Mouse (Mus musculus) liver (tissue): ENCODE results near the gene Atrnl1.

Experiments used
- DNase-seq: peaks from one replicate; pipeline ENCODE4 v3.0.0-alpha.2; 2020; ENCODE audit warnings: mixed read lengths

Gene Atrnl1

GRCm38 (mm10) chr19:57610476-57611261 lies at the start of gene Atrnl1:
TSS of gene Atrnl1 (plus strand) at chr19:57611034.
- DNase-seq: peak; percentile 89

GRCm38 (mm10) chr19:57561486-57561885 lies 49.3 kb upstream of the Atrnl1 start:
- no peak for DNase-seq

GRCm38 (mm10) chr19:57569040-57569439 lies 41.8 kb upstream of the Atrnl1 start:
- no peak for DNase-seq

- DNase-seq: no peak
Observed at GRCm38 (mm10) chr19:57572360-57573237, 38.2 kb upstream of the Atrnl1 start.

DNA sequence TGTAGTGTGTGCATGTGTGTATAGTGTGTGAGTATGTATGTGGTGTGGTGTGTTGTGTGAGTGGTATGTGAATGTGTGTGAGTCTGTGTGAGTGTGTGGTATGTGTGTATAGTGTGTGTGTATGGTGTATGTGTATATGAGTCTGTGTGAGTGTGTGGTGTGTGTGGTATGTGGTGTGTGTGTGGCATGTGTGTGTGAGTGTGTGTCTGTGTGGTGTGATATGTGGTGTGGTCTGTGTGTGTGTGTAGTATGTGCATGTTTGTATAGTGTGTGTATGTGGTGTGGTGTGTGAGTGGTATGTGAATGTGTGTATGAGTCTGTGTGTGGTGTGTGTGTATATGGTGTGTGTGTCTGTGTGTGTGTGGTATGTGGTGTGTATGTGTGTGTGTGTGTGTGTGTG lies 37.4 kb upstream of the Atrnl1 start:
- DNase-seq: no peak

GRCm38 (mm10) chr19:57575027-57575426 lies 35.8 kb upstream of the Atrnl1 start:
- no peak for DNase-seq

DNA sequence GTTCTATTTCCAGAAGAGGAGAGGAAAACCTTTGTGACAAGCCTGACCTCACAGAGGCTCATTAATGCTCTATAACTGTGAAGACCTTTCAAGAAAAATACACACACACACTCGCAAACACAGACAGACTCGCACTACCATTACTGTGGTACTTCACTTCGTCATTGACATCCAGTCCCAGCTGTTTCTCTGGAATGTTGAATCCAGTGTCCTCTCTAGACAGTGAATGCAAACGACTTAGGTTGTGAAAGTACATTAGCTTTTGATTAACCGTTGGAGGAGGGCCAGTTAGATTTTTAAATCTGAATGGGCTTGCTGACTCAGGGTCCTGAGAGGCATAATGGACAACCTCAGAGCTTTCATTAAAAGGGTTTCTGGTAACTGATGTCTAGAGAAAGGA lies 34.0 kb upstream of the Atrnl1 start:
- no peak for DNase-seq

DNA sequence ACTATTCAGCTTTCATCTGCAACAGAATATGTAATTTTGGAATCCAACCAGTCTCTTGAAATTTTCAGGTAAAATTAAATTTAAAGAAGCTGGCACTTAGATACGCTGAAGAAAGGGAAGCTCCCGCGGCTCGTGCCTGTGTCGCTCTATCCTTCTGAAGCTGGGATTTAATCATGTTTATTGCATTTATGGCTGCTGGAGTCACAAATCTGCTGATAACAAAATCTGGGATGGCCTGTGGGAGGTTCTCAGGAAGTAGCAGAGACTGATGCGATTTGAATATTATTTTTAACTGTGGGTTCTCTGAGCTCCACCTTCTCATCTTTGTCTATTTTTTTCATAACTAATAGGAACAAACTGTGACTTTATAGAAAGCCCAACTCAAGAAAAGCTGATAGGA lies 33.6 kb upstream of the Atrnl1 start:
- DNase-seq: no peak

DNA sequence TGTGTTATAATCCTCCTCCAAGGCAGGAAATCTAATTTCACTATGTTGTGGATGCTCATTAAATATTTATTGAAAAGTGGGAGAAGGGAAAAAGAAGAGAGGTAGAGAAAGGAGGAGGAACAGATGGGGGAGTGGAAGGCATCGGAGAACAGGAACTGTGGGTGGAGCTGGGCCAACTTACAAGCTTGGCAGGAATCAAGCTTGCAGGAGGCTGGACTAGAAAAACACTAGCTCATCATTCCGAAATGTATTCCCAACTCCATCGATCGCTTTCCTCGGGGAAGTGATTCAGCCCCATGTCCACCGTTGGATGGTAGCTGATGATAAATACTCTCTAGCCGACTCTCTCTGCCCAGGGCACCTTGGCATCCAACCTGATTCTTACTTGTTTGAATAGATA lies 29.9 kb upstream of the Atrnl1 start:
- DNase-seq: no peak

GRCm38 (mm10) chr19:57585231-57585792 lies 25.5 kb upstream of the Atrnl1 start:
- peak; percentile 9 for DNase-seq

- peak; percentile 17 for DNase-seq
Observed at GRCm38 (mm10) chr19:57586172-57586571, 24.7 kb upstream of the Atrnl1 start.

GRCm38 (mm10) chr19:57589516-57589915 lies 21.3 kb upstream of the Atrnl1 start:
- no peak for DNase-seq

DNA sequence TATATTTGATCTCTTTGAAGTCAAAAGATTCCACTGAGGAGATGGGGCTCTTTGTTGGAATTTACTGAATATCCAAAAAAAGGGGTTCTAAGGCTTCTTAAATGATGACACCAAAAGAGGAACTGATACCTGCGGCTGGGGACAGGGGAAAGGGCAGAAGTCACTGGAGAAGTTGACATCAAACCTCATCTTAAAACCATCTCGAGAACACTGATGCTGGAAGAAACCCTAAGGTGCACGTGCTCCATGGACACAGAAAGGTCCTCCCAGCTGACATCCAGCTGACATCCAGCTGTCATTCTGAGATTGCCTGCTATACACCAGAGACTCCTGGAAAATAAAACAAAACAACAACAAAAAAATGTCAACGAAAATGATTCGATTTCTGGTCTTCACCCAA lies 19.9 kb upstream of the Atrnl1 start:
- no peak for DNase-seq

DNA sequence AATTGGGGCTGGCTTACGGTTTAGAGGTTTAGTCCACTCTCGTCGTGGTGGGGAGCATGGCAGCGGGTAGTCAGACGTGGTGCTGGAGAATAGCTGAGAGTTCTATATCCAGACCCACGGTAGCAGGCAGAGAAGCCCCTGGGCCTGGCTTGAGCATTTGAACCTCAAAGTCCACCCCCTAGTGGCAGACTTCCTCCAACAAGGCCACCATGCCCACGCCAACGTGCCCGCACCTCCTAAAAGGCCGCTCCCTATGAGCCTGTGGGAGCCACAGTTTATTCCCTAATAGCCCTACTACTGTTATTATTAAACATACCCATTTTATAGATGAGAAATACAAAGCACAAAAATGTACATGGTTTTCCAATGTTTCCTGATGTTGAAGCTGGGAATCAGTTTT lies 19.2 kb upstream of the Atrnl1 start:
- no peak for DNase-seq

DNA sequence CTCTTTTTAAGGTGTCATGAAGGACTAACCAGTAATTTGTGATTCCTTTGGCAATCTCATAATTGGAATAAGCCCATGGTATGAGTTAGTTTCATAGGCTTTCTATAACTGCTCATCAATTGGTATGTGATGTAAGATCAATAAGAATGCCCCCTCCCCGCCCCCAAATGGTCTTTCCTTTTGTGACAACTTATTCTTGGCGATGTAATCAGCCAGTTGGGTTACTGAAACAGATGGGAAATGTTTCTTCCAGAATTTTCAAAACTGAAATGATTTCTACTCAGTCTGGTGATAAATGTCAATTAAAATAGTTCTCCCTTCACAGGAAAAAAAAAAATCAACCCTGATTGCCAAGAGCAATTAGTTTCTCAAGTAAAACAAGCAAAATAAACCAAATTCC lies 18.5 kb upstream of the Atrnl1 start:
- no peak for DNase-seq

- DNase-seq: no peak
Observed at GRCm38 (mm10) chr19:57599126-57599525, 11.7 kb upstream of the Atrnl1 start.

DNA sequence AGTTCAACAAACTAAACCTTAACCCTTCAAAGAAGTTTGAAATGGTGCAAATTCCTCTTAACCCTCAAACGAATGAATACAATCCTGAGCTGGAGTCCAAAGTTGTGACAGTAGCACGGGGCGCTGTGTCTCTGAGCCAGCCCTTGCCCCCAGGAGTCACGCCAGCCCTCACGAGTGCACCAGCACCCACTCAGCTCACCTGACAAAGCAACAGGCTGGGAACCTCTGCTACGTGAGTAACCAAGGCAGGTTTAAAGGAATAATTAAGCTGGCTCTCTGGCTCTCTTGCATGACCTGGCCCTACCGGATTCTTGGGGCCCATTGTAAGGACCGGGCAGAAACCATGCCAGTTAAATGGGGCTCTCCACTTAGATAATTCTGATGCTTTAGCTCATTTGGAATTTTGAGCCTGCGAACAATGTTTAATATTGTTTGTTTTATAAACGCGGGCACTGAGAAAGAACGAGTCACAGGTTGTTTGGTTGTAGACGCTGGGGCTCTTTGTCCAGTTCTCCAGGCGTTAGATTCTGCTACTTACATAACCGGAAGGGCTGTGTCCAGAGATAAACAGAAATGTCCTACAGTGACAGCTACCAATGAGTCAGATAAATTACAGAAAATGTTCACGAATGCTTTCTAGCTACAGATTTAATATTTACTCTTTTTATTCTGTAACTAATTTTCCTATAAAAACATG lies 10.5 kb upstream of the Atrnl1 start:
- DNase-seq: no peak

DNA sequence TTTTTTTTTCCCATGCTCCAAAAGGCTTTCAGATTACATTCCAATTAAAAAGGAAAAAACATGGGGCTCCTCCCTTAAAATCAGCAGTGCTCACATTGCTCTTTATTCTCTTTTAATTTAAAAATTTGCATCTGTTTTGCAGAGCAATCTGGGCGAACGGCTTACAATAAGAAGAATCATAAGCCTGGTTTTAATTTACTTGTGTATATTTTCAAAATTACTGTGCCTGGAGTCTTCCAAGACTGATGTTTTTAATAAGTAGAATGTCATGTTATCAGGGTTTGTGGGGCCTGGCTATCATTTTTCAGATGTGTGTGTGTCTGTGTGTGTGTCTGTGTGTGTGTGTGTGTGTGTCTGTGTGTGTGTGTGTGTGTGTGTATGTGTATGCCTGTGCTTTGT lies 9.9 kb upstream of the Atrnl1 start:
- no peak for DNase-seq

GRCm38 (mm10) chr19:57603593-57603992 lies 7.2 kb upstream of the Atrnl1 start:
- no peak for DNase-seq

- no peak for DNase-seq
Observed at GRCm38 (mm10) chr19:57605941-57606340, 4.9 kb upstream of the Atrnl1 start.

- DNase-seq: no peak
Observed at GRCm38 (mm10) chr19:57606351-57606750, 4.5 kb upstream of the Atrnl1 start.

DNA sequence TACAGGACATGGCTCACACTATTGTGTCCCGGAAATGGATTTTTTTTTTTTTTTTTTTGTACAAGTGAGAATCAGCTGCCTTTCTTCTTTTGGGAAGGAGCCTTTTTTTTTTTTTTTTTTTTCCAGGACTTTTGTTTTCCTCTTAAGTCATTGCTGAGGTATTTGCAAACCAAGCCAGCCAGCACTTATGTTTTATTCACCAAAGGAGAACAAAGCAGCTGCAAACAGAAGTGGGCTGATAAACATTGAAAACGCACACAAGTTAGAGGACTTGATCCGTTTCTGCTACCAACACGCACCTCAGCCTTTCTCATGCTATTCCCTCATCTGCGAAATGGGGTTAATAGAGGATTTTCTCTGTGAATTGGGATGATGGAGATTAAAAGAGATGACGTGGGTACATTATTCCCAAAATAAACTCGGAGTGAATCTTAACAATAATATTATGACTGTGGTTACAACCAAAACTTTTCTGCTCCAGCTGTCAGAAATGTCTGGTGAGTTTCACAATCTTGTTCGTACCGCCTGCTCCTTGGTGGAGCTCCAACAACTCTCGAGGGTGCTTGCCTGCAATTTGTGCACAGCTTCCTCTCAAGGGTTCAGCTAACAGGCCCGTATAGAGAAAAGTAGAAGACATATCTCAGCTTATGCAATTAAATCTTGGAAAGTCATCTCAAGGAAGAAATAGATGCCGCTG lies 1.3 kb upstream of the Atrnl1 start:
- no peak for DNase-seq
